Mouse (Mus musculus) spleen, embryonic (tissue): ENCODE data around the gene Cfl1.
"Not testable (repeated sequence)": the region's sequence is repeated elsewhere in the genome, so short reads cannot be mapped to it uniquely, and the experiment has no call there.

Source experiments
- CTCF ChIA-PET: fragments of 350-600 bp; sonication (Branson Sonifier 250); formaldehyde crosslinking; loops from one replicate; lab custom pipeline; 2022; lab: Charles Lee

The Cfl1 gene

DNA sequence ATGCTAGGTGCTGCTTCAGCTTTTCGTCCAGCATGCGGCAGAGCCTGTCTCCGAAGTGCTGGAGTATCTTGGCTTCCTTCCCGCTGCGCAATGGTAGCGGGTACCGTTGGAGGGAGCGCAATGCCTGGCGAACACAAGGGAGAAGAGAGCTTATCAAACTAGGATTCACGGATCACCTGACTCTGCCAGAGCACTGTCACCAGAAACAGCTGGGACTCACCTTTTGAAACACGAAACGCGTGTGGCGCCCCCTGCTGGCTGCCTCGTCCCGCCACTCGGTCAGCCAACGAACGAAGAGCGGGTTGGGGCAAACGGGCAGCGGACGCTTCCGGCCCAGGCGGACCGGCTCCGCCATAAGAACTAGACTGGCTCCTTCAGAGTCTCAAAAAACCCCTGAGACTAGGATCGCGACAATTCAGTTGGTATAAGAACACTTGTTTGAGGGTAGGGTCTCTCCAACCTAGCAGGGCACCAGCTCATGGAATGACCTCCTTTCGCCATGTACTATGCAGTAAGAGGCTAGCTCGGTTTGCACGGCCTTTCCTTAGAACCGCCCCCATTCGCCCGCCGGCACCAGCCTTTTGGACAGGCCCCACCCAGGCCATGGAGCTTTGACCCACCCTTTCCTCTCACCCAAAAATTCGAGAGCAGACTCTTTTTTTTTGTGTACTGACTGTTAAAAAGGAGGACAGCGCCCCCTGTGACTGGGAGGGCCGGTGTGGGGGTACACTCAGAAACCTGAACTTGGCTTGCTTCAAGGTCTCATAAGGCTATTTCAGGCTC lies 2.3 kb upstream of the Cfl1 start, which contains the start of gene Mus81:
Mus81 (minus strand) TSS at position 635 of the 783 bp plus-strand sequence.
- CTCF ChIA-PET = interaction anchor here (0.7 to 1.7 kb wide), 6 partner anchors 14 to 55 kb away, joined by 3 to 9 read pairs (median 4); partner anchors contain the start of genes Efemp2 and Snx32

- CTCF ChIA-PET = interaction anchor here (0.5 to 1.1 kb wide), 3 partner anchors 22 to 557 kb away, joined by 3 to 12 read pairs (median 3); partner anchors contain the start of gene Snx32
Measured at GRCm38 (mm10) chr19:5488878-5489571, 1.2 kb upstream of the Cfl1 start.

- CTCF ChIA-PET = interaction anchor here (1.1 kb wide), 1 partner anchor 21 kb away, joined by 3 read pairs; the partner anchor contains the start of gene Snx32
Measured at GRCm38 (mm10) chr19:5489721-5490120, 534 bp upstream of the Cfl1 start.

DNA sequence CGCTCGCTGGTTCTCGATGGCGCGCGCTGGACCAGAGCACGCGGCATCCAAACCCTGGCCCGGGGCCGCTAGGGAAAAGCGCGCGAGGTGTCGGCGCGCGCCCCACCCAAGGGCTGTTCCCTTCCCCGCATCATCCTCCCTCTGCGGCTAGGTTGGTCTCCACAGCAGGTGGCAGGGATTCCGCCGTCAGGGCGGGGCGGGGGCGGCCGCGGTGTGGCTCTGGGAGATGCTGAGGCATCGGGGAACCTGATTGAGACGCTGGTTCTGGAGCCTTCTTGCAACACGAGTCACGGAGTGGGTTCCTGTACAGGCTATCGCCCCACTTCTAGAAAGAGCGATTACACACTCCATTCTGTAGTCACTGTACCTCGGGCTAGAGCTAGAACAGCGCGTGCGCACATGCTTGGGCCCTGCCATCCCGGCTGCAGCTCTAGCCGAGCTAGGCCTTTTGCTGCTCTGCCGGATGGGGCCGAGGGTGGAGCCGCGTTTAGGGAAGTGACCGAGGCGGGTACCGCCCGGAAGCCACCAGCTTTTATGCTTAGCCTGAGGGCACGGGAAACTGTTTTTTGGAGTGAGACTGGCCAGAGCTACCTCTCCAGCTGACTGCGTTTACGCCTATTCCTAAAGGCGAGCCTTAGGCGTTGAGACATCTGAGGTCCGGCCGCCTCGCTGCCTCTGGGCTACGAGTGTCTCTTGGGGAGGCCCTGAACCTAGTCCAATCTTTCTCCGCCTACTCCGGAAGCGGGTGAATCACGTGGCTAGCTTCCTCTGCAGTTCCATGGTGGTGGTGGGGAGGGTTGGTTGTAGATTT lies 848 bp downstream of the Cfl1 start:
- CTCF ChIA-PET = no interaction called here

- CTCF ChIA-PET = no interaction called here
Measured at GRCm38 (mm10) chr19:5492641-5493040, 2.4 kb downstream of the Cfl1 start.

DNA sequence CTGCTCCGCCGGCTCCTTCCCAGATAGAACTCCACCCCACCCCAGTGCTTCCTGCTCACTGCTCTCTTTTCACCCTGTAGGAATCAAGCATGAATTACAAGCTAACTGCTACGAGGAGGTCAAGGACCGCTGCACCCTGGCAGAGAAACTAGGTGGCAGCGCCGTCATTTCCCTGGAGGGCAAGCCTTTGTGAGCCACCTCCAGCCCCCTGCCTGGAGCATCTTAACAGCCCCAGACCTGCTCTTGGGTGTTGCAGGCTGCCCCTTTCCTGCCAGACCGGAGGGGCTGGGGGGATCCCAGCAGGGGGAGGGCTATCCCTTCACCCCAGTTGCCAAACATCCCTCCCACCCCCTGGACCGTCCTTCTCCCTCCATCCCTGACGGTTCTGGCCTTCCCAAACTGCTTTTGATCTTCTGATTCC lies 3.1 kb downstream of the Cfl1 start:
- CTCF ChIA-PET = not testable (repeated sequence)

DNA sequence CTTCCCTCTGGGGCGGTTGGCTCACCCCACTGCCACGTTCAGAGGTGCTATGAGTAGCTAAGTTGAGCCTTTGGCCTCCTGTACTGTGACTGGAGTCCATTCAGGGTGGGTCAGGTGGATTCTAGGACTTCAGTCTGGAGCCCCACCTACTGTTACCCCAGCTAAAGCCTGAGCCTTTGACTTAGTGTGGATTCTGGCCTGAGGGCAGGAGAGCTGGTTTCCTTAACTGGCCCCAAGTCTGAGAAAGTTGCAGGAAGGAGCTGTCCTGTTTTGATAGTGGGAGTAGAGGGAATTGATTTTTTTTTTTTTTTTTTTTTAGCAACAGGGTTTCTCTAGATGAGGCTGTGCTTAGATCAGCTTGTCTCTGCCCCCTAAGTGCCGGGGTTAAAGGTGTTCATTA lies 4.1 kb downstream of the Cfl1 start:
- CTCF ChIA-PET = no interaction called here

GRCm38 (mm10) chr19:5495353-5496051 lies 5.2 kb downstream of the Cfl1 start:
- CTCF ChIA-PET = interaction anchor here (0.6 to 1.1 kb wide), 3 partner anchors 15 to 250 kb away, joined by 3 to 5 read pairs (median 3); partner anchors contain the start of gene Snx32

GRCm38 (mm10) chr19:5496052-5496370 lies 5.8 kb downstream of the Cfl1 start:
- CTCF ChIA-PET = interaction anchor here (0.5 to 1.1 kb wide), 2 partner anchors 63 to 197 kb away, joined by 3 read pairs; no protein-coding TSS in a partner anchor

DNA sequence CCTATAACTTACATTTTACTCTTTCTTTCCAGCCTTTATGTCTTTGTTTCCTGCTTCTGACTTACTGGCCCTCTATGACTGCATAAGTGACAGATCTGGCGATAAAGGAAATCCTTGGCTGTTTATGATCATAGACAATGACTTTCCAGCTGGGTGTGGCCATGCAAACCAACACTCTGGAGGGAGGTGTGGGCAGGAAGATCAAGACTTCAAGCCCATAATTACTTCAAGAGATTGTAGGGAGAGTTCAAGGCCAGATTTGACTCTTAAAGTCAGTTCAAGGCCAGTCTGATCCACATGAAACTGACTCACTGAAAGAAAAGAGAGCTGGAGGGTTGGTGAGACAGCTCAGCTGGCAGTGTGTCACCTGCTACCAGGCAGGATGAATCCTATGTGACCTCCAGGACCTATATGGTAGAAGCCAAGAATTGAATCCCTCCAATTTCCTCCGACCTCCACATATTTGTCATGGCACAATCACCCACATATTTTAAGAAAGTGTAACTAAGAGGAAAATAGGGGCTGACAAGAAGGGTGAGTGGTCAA lies 10.1 kb downstream of the Cfl1 start:
- CTCF ChIA-PET = no interaction called here

GRCm38 (mm10) chr19:5503687-5504086 lies 13.4 kb downstream of the Cfl1 start, which contains the start of gene 1700020D05Rik:
TSS of gene 1700020D05Rik (minus strand) at chr19:5503787.
- CTCF ChIA-PET = interaction anchor here (0.6 kb wide), 1 partner anchor 1284 kb away, joined by 9 read pairs; no protein-coding TSS in a partner anchor

GRCm38 (mm10) chr19:5510031-5511026 lies 20.1 kb downstream of the Cfl1 start, which contains the start of gene Snx32:
TSS of gene Snx32 (minus strand) at chr19:5510538.
- CTCF ChIA-PET = interaction anchor here (0.6 to 1.2 kb wide), 5 partner anchors 15 to 606 kb away, joined by 3 to 8 read pairs (median 3); partner anchors contain the start of genes Cfl1 and Mus81

GRCm38 (mm10) chr19:5511074-5511632 lies 20.9 kb downstream of the Cfl1 start:
- CTCF ChIA-PET = interaction anchor here (0.5 to 1.2 kb wide), 4 partner anchors 21 to 72 kb away, joined by 3 to 8 read pairs (median 3); partner anchors contain the start of genes Cfl1 and Mus81

DNA sequence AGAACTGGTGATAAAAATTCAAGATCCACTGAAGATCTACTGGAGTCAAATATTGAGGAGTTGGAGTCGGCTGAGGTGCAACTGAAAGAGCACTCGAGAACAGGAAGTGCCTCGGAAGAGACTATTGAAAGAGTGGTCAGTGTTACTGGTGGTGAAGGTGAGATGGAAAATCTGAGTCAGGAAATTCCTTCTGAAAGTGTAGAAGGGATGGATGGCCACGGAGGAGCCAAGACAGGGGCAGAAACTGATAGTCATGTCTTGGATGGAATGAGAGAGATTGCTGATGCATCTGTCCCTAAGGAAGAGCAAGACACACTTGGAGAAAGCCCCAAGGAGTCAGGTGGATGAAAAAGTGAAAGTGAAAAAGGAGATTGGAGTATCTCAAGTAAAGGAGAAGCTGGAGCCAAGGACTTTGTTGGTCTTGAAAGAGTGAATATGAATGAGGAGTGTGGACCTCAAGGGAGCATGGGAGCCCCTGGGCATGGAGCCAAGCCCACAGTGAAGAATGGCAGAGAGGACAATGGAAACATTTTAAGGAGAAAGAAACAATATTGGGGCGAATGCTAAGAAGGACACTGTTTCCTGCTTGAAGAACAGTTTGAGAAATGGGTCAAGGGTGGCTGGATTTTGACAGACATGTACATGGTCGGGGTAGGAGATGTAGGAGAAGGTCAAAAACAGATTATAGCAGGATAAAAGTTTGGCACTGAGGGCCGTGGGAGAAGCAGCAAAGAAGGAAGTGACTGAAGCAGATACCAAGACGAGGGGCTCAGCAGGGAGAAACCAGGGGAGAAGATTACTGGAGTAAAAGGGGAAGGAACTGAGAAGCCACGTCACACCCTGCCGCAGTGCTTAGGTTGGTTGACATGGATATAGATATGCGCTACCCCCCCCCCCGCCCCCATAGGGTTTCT lies 22.1 kb downstream of the Cfl1 start:
- CTCF ChIA-PET = interaction anchor here (0.7 kb wide), 1 partner anchor 657 kb away, joined by 5 read pairs; no protein-coding TSS in a partner anchor

DNA sequence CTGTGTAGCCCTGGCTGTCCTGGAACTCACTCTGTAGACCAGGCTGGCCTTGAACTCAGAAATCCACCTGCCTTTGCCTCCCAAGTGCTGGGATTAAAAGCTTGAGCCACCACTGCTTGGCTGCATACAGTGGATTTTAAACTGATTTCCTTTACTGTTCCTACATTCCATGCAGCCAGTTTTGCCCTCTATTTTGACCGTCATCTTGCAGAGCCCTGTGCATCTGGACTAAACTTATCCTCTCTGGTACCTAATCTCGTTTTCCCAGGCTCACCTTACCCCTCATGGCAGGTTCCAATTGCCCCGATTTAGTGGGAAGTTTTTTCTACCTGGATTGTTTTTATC lies 22.7 kb downstream of the Cfl1 start:
- CTCF ChIA-PET = no interaction called here

DNA sequence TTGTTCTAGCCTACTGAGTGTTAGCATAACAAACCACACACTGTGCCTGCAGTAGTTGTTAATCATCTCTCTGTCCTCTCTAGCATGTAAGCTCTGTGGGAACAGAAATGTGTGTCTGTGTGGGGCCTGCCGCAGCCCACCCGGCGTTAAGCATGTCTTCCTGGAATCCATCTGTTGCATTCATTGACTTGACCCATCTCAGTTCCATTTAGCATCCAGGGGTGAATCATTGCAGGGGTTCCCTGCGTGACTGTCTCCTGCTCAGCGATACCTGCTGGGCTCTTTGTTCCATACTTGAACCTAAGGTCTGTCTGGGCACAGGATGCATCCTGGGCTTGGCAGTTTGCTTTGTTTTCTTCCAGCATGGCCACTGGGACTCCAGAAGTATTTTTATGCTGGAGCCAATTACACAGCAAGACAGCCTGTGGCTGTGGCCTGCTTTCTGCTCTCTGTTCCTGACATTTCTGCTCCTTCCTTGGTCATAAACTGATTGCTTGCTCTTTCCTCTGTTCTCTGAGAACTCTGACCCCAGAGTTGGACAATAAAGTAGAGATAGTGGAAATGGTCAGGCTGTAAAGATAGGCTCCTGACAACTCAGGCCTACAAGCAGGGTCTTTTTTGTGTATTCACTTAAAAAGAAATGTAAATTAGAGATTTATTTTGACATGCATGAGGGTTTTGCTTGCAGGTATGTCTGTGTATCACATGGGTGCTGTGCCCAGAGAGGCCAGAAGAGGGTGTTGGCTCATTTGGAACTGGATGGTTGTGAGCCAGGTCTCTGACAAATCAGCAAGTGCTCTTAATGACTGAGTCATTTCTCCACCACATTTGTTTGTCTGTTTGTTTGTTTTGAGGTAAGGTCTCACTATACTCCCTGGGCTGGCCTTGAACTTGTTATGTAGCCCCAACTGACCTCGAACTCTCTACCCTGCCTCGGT lies 25.9 kb downstream of the Cfl1 start:
- CTCF ChIA-PET = no interaction called here
